Comparison of ENCODE assay signal across 10 mouse cellular contexts in the genomic region with DNA sequence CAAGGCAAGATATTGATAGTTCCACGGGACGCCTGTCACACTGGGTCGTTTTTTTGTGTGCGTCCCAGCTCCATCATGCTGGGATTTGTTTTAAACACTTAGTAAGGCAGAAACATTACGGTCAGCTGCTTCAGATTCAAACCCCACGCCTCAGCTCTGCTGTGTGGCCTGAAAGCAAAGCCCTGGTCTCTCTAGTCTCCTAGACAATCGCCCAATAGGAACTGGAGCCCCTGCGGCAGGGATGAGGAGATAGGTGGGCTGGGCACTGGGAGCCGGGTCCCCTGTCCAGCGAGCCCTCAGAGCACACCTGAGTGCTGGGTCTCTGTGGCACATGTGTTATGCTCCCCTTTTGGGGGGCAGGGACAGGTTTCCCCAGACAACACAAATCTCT. TPM values are rescaled to one million over a fixed set of nuclear protein-coding genes. Genes with fewer than 3 reads are reported as not detected.
A peak's percentile ranks its signal among the peaks of the same experiment; 100 is the strongest.
DNase-seq lines count a peak whose midpoint lies in the region; ATAC-seq lines count a peak whose summit lies in the region.
"Had no signal": no experiment of that assay in that cellular context is flagged by ENCODE, and none has a peak within 500 bp of the region (broad histone marks: within the 10 kb centered on the region; RNA-seq: fewer than 3 reads in every experiment).

No protein-coding gene starts in this region.

- 0 out of 2 replicates have a peak, but pooled peaks have one; percentile 14 for ATAC-seq in kidney, embryonic 16.5 days (ENCODE audit: low FRiP score, low TSS enrichment)
- ATAC-seq in forebrain, embryonic 13.5 days = no peak
- ATAC-seq in limb, embryonic 13.5 days (ENCODE audit: low FRiP score, low read depth) = no peak
- no peak for ATAC-seq in neural tube, embryonic 15.5 days (ENCODE audit: low FRiP score)
- ATAC-seq in CD4-positive, CD25-positive, alpha-beta regulatory T cell, adult 4 months = no peak

- no peak for DNase-seq in kidney, adult 18-20 months
- no peak for DNase-seq in retina, embryonic 14.5 days (ENCODE audit: low spot score)
- DNase-seq in cerebellum, adult 9-10 months = no peak
- DNase-seq: kidney, adult 2 months had no signal

- peaks cover 12% of the 10 kb centered on the region; the same call in 1 of the 2 replicates for H3K27me3 ChIP-seq in kidney, embryonic 16.5 days (ENCODE audit: insufficient read depth, low read length)
- H3K27me3 ChIP-seq in forebrain, embryonic 13.5 days = peaks cover 14% of the 10 kb centered on the region; the same call in 1 of the 2 replicates
- H3K27me3 ChIP-seq in limb, embryonic 13.5 days = peaks cover 37% of the 10 kb centered on the region
- H3K27me3 ChIP-seq in neural tube, embryonic 15.5 days (replicated peaks) = peaks cover 5% of the 10 kb centered on the region; the same call in 1 of the 2 replicates

- H3K9ac ChIP-seq in kidney, embryonic 16.5 days (replicated peaks; ENCODE audit: low read length) = 0 out of 2 replicates have a peak overlapping the region, but pooled peaks have one; percentile 25
- H3K9ac ChIP-seq in forebrain, embryonic 13.5 days = peak overlapping the region; percentile 51
- H3K9ac ChIP-seq in limb, embryonic 13.5 days = peak overlapping the region; percentile 39
- H3K9ac ChIP-seq in neural tube, embryonic 15.5 days (replicated peaks) = no peak overlapping the region

- WGBS in kidney, embryonic 16.5 days = 7% methylated on average over 10 of the region's 10 CpGs
- 4% methylated on average over 10 of the region's 10 CpGs for WGBS in forebrain, embryonic 13.5 days
- WGBS in limb, embryonic 13.5 days = 12% methylated on average over 10 of the region's 10 CpGs
- 3% methylated on average over 10 of the region's 10 CpGs for WGBS in neural tube, embryonic 15.5 days

- H3K27ac ChIP-seq in kidney, embryonic 16.5 days (ENCODE audit: low read length) = no peak overlapping the region
- H3K27ac ChIP-seq in forebrain, embryonic 13.5 days = peak overlapping the region; percentile 78
- no peak overlapping the region for H3K27ac ChIP-seq in limb, embryonic 13.5 days
- peak overlapping the region; percentile 41; the same call in 1 of the 2 replicates for H3K27ac ChIP-seq in neural tube, embryonic 15.5 days (replicated peaks)

- peak overlapping the region; percentile 44 for H3K4me2 ChIP-seq in kidney, embryonic 16.5 days (replicated peaks; ENCODE audit: low read depth, low read length)
- peak overlapping the region; percentile 53 for H3K4me2 ChIP-seq in forebrain, embryonic 13.5 days
- peak overlapping the region; percentile 55 for H3K4me2 ChIP-seq in limb, embryonic 13.5 days (replicated peaks)
- peak overlapping the region; percentile 47 for H3K4me2 ChIP-seq in neural tube, embryonic 15.5 days

- no peak overlapping the region for H3K4me3 ChIP-seq in kidney, embryonic 16.5 days (ENCODE audit: low read length)
- H3K4me3 ChIP-seq in forebrain, embryonic 13.5 days = no peak overlapping the region
- H3K4me3 ChIP-seq in limb, embryonic 13.5 days = no peak overlapping the region
- no peak overlapping the region for H3K4me3 ChIP-seq in neural tube, embryonic 15.5 days (replicated peaks)

- peaks cover 26% of the 10 kb centered on the region for H3K4me1 ChIP-seq in kidney, embryonic 16.5 days (ENCODE audit: insufficient read depth, low read length)
- H3K4me1 ChIP-seq in forebrain, embryonic 13.5 days = peaks cover 43% of the 10 kb centered on the region
- peaks cover 39% of the 10 kb centered on the region for H3K4me1 ChIP-seq in limb, embryonic 13.5 days
- peaks cover 50% of the 10 kb centered on the region for H3K4me1 ChIP-seq in neural tube, embryonic 15.5 days

- no peaks in the 10 kb centered on the region for H3K36me3 ChIP-seq in kidney, embryonic 16.5 days (ENCODE audit: insufficient read depth, low read length)
- H3K36me3 ChIP-seq in forebrain, embryonic 13.5 days (ENCODE audit: poor library complexity, severe bottlenecking) = no peaks in the 10 kb centered on the region
- H3K36me3 ChIP-seq in limb, embryonic 13.5 days = no peaks in the 10 kb centered on the region
- no peaks in the 10 kb centered on the region for H3K36me3 ChIP-seq in neural tube, embryonic 15.5 days

- no peaks in the 10 kb centered on the region for H3K9me3 ChIP-seq in kidney, embryonic 16.5 days (ENCODE audit: low read length)
- no peaks in the 10 kb centered on the region for H3K9me3 ChIP-seq in forebrain, embryonic 13.5 days (replicated peaks)
- H3K9me3 ChIP-seq in limb, embryonic 13.5 days = no peaks in the 10 kb centered on the region
- H3K9me3 ChIP-seq in neural tube, embryonic 15.5 days (replicated peaks) = no peaks in the 10 kb centered on the region

RNA-seq across cellular contexts. Expression of gene Fam92b, which starts 0.9 kb away (rescaled TPM):
- polyA plus RNA-seq in kidney, embryonic 16.5 days (2015; fragmentation: Nextera tagmentation; extraction: Ambion mirVana) = 0.14 and 0.22 TPM in 2 replicates
- polyA plus RNA-seq in forebrain, embryonic 13.5 days (2015; fragmentation: Nextera tagmentation; extraction: Ambion mirVana) = 1.4 and 1.9 TPM in 2 replicates
- not detected in 2 replicates for polyA plus RNA-seq in limb, embryonic 13.5 days (2015; fragmentation: Nextera tagmentation; extraction: Ambion mirVana)
- polyA plus RNA-seq in neural tube, embryonic 15.5 days (2015; fragmentation: Nextera tagmentation; extraction: Ambion mirVana) = 1.6 and 1.7 TPM in 2 replicates
- not detected for polyA plus RNA-seq in CD4-positive, CD25-positive, alpha-beta regulatory T cell, adult 4 months (2017; shearing (Covaris generic))
- polyA plus RNA-seq: kidney, adult 2 months; urinary bladder, adult 2 months had no signal

RNA-seq across cellular contexts. Expression of gene Gse1, which starts 50.1 kb away (rescaled TPM):
- 6.7 and 7.9 TPM in 2 replicates for polyA plus RNA-seq in kidney, embryonic 16.5 days (2015; fragmentation: Nextera tagmentation; extraction: Ambion mirVana)
- 24.0 and 24.9 TPM in 2 replicates for polyA plus RNA-seq in forebrain, embryonic 13.5 days (2015; fragmentation: Nextera tagmentation; extraction: Ambion mirVana)
- 6.9 and 7.1 TPM in 2 replicates for polyA plus RNA-seq in limb, embryonic 13.5 days (2015; fragmentation: Nextera tagmentation; extraction: Ambion mirVana)
- polyA plus RNA-seq in neural tube, embryonic 15.5 days (2015; fragmentation: Nextera tagmentation; extraction: Ambion mirVana) = 12.2 and 14.0 TPM in 2 replicates
- 1 to 10 TPM; 2.2 to 4.2 TPM for polyA plus RNA-seq in CD4-positive, CD25-positive, alpha-beta regulatory T cell, adult 4 months (2017; shearing (Covaris generic))

Comparison
In these comparisons a context has a peak if more than half of its experiments do, and no peak if none do; other contexts are left out.
1. H3K27ac ChIP-seq: peak in forebrain, embryonic 13.5 days (single experiment) and neural tube, embryonic 15.5 days (single experiment); none in kidney, embryonic 16.5 days (single experiment) and limb, embryonic 13.5 days (single experiment).
2. Peak in every context shown above with its lines, with median percentiles within 50 percentile points of each other: H3K4me2 ChIP-seq.